Mouse (Mus musculus) hindbrain, embryonic 15.5 days (tissue): ENCODE results near the gene Marf1. TPM values are rescaled to one million over a fixed set of nuclear protein-coding genes. Genes with fewer than 3 reads are reported as not detected.
"Not testable (repeated sequence)": the region's sequence is repeated elsewhere in the genome, so short reads cannot be mapped to it uniquely, and the experiment has no call there.

Experiments used
- ATAC-seq: fragments of 200-750 bp; cut with Nextera tagmentation; 2 replicates; pipeline ENCODE4 v1.8.0; 2017; ENCODE audit warnings: low read depth, moderate number of reproducible peaks, moderate TSS enrichment; ENCODE audit not compliant: low FRiP score
- H3K27ac ChIP-seq: fragments of 300-500 bp; sonication (generic); replicated peaks from 2 replicates; pipeline ENCODE4 v1.5.1; 2015; ENCODE audit warnings: mild to moderate bottlenecking, inconsistent platforms
- H3K27me3 ChIP-seq: fragments of 300-500 bp; sonication (generic); 2 replicates; pipeline ENCODE4 v1.6.1; 2015; ENCODE audit warnings: control low read depth, inconsistent platforms
- H3K36me3 ChIP-seq: fragments of 300-500 bp; sonication (generic); 2 replicates; pipeline ENCODE4 v1.6.1; 2015; ENCODE audit warnings: control low read depth, inconsistent platforms
- H3K4me1 ChIP-seq: fragments of 300-500 bp; sonication (generic); replicated peaks from 2 replicates; pipeline ENCODE4 v1.6.1; 2015; ENCODE audit warnings: control low read depth, inconsistent platforms
- H3K4me2 ChIP-seq: fragments of 300-500 bp; sonication (generic); 2 replicates; pipeline ENCODE4 v1.6.1; 2015; ENCODE audit warnings: moderate library complexity, mild to moderate bottlenecking, inconsistent platforms
- H3K4me3 ChIP-seq: fragments of 300-500 bp; sonication (generic); 2 replicates; pipeline ENCODE4 v1.5.1; 2015; ENCODE audit warnings: mild to moderate bottlenecking, inconsistent platforms
- H3K9ac ChIP-seq: fragments of 300-500 bp; sonication (generic); 2 replicates; pipeline ENCODE4 v1.6.1; 2015; ENCODE audit warnings: inconsistent platforms
- H3K9me3 ChIP-seq: fragments of 300-500 bp; sonication (generic); 2 replicates; pipeline ENCODE4 v1.6.1; 2016; ENCODE audit warnings: control low read depth, inconsistent platforms
- WGBS: fragments of 180-500 bp; shearing (Covaris S2); methylation state at CpG from one replicate; pipeline ENCODE4 v1.1.7; 2015; 5-methylcytosine and 5-hydroxymethylcytosine counted together
- polyA plus RNA-seq: library from polyadenylated mRNA; unstranded; fragments of >200 nt; fragmentation: Nextera tagmentation; extraction: Ambion mirVana; gene quantifications from 2 replicates; pipeline ENCODE4 v1.2.1, GENCODE M21; 2015

The Marf1 gene
- polyA plus RNA-seq, 1 experiment from 2014 or later = 14.3 TPM

- WGBS = 84% methylated on average over 2 of the region's 2 CpGs
- H3K9ac ChIP-seq = no peak overlapping the region
These were observed 52.2 kb downstream of the Marf1 start for GRCm38 (mm10) chr16:14110922-14111321.

GRCm38 (mm10) chr16:14109651-14110230 lies 53.4 kb downstream of the Marf1 start:
- peaks cover 45% of the 10 kb centered on the region for H3K36me3 ChIP-seq
- H3K27me3 ChIP-seq = no peaks in the 10 kb centered on the region
- H3K4me2 ChIP-seq = no peak overlapping the region
- H3K9ac ChIP-seq = no peak overlapping the region
- H3K4me3 ChIP-seq = no peak overlapping the region
- no peak overlapping the region for H3K27ac ChIP-seq
- no peak for ATAC-seq
- no peaks in the 10 kb centered on the region for H3K4me1 ChIP-seq
- WGBS = 86% methylated on average over 3 of the region's 3 CpGs
- H3K9me3 ChIP-seq = no peaks in the 10 kb centered on the region

More at GRCm38 (mm10) chr16:14110922-14111321, 52.2 kb downstream of the Marf1 start:
- H3K9me3 ChIP-seq = no peaks in the 10 kb centered on the region
- no peaks in the 10 kb centered on the region for H3K4me1 ChIP-seq
- ATAC-seq = no peak
- no peak overlapping the region for H3K4me3 ChIP-seq
- no peak overlapping the region for H3K27ac ChIP-seq
- H3K4me2 ChIP-seq = no peak overlapping the region
- H3K27me3 ChIP-seq = no peaks in the 10 kb centered on the region
- H3K36me3 ChIP-seq = peaks cover 52% of the 10 kb centered on the region

GRCm38 (mm10) chr16:14105891-14106290 lies 57.3 kb downstream of the Marf1 start:
- Histone ChIP-seq H3K4me2 (no peak overlapping the region), H3K4me1 (no peaks in the 10 kb centered on the region), H3K36me3 (peaks cover 27% of the 10 kb centered on the region), H3K9ac (no peak overlapping the region), H3K4me3 (no peak overlapping the region), H3K27ac (no peak overlapping the region), H3K27me3 (no peaks in the 10 kb centered on the region), H3K9me3 (no peaks in the 10 kb centered on the region)
- WGBS = 89% methylated on average over 6 of the region's 6 CpGs
- no peak for ATAC-seq

GRCm38 (mm10) chr16:14091771-14092170 lies 71.4 kb downstream of the Marf1 start:
- H3K4me3 ChIP-seq = no peak overlapping the region
- no peak overlapping the region for H3K4me2 ChIP-seq
- H3K4me1 ChIP-seq = no peaks in the 10 kb centered on the region
- H3K27ac ChIP-seq = no peak overlapping the region
- H3K9me3 ChIP-seq = no peaks in the 10 kb centered on the region
- H3K27me3 ChIP-seq = no peaks in the 10 kb centered on the region
- ATAC-seq = no peak
- WGBS = 86% methylated on average over 2 of the region's 2 CpGs
- H3K9ac ChIP-seq = no peak overlapping the region
- H3K36me3 ChIP-seq = peaks cover 37% of the 10 kb centered on the region

GRCm38 (mm10) chr16:14089296-14089695 lies 73.9 kb downstream of the Marf1 start:
- no peaks in the 10 kb centered on the region for H3K27me3 ChIP-seq
- H3K4me1 ChIP-seq = no peaks in the 10 kb centered on the region
- H3K9ac ChIP-seq = no peak overlapping the region
- no peak overlapping the region for H3K4me3 ChIP-seq
- WGBS = 88% methylated on average over 3 of the region's 3 CpGs
- no peaks in the 10 kb centered on the region for H3K9me3 ChIP-seq
- peaks cover 27% of the 10 kb centered on the region for H3K36me3 ChIP-seq
- H3K4me2 ChIP-seq = no peak overlapping the region
- no peak overlapping the region for H3K27ac ChIP-seq
- ATAC-seq = no peak

- Histone ChIP-seq H3K4me3 (no peak overlapping the region), H3K9me3 (no peaks in the 10 kb centered on the region), H3K9ac (no peak overlapping the region), H3K4me1 (no peaks in the 10 kb centered on the region), H3K4me2 (no peak overlapping the region), H3K36me3 (peaks cover 19% of the 10 kb centered on the region), H3K27ac (no peak overlapping the region), H3K27me3 (no peaks in the 10 kb centered on the region)
- ATAC-seq = no peak
- 80% methylated on average over 3 of the region's 3 CpGs for WGBS
These were observed 74.9 kb downstream of the Marf1 start for GRCm38 (mm10) chr16:14088249-14088648.

GRCm38 (mm10) chr16:14082925-14083324 lies 80.2 kb downstream of the Marf1 start:
- Histone ChIP-seq H3K9me3 (no peaks in the 10 kb centered on the region), H3K27ac (no peak overlapping the region), H3K4me3 (no peak overlapping the region), H3K9ac (no peak overlapping the region), H3K36me3 (no peaks in the 10 kb centered on the region), H3K4me1 (no peaks in the 10 kb centered on the region), H3K4me2 (no peak overlapping the region), H3K27me3 (no peaks in the 10 kb centered on the region)
- 92% methylated on average over 2 of the region's 2 CpGs for WGBS
- no peak for ATAC-seq

GRCm38 (mm10) chr16:14070471-14071169 lies 92.5 kb downstream of the Marf1 start:
- no peaks in the 10 kb centered on the region for H3K4me1 ChIP-seq
- no peak overlapping the region for H3K4me2 ChIP-seq
- no peaks in the 10 kb centered on the region for H3K9me3 ChIP-seq
- no peak for ATAC-seq
- no peak overlapping the region for H3K9ac ChIP-seq
- WGBS = 76% methylated on average over 5 of the region's 5 CpGs
- H3K27me3 ChIP-seq = no peaks in the 10 kb centered on the region
- H3K36me3 ChIP-seq = 0 out of 2 replicates have a peak, but pooled peaks cover 4% of the 10 kb centered on the region
- no peak overlapping the region for H3K4me3 ChIP-seq
- no peak overlapping the region for H3K27ac ChIP-seq

- H3K9me3 ChIP-seq, H3K27me3 ChIP-seq, H3K36me3 ChIP-seq, H3K4me2 ChIP-seq, H3K27ac ChIP-seq, H3K4me3 ChIP-seq, H3K9ac ChIP-seq, ATAC-seq, H3K4me1 ChIP-seq: not testable (repeated sequence)
- 84% methylated on average over 2 of the region's 2 CpGs for WGBS
These were observed 94.5 kb downstream of the Marf1 start for GRCm38 (mm10) chr16:14068701-14069100.

- not testable (repeated sequence) for H3K4me1 ChIP-seq, H3K27ac ChIP-seq
- 88% methylated on average over 4 of the region's 4 CpGs for WGBS
These were observed 96.6 kb downstream of the Marf1 start for GRCm38 (mm10) chr16:14066571-14066970.

GRCm38 (mm10) chr16:14059869-14060268 lies 103.3 kb downstream of the Marf1 start:
- Histone ChIP-seq H3K4me2 (no peak overlapping the region), H3K27ac (no peak overlapping the region), H3K4me1 (no peaks in the 10 kb centered on the region), H3K9me3 (no peaks in the 10 kb centered on the region), H3K27me3 (no peaks in the 10 kb centered on the region), H3K9ac (no peak overlapping the region), H3K4me3 (no peak overlapping the region), H3K36me3 (no peaks in the 10 kb centered on the region)
- WGBS = 82% methylated on average over 5 of the region's 5 CpGs
- ATAC-seq = no peak

More at GRCm38 (mm10) chr16:14066571-14066970, 96.6 kb downstream of the Marf1 start:
- not testable (repeated sequence) for H3K9me3 ChIP-seq, H3K9ac ChIP-seq, H3K27me3 ChIP-seq, H3K4me2 ChIP-seq, H3K36me3 ChIP-seq, H3K4me3 ChIP-seq, ATAC-seq
